8 mouse cellular contexts compared by ENCODE assay signal in genomic region chr5:92042377-92043348, GRCm38 (mm10). TPM values are rescaled to one million over a fixed set of nuclear protein-coding genes. Genes with fewer than 3 reads are reported as not detected.
DNase-seq lines count a peak whose midpoint lies in the region; ATAC-seq lines count a peak whose summit lies in the region.

No protein-coding gene starts in this region.

- H3K27me3 ChIP-seq in heart, embryonic 13.5 days (replicated peaks): peaks cover 17% of the 10 kb centered on the region
- peaks cover 32% of the 10 kb centered on the region for H3K27me3 ChIP-seq in liver, embryonic 12.5 days (replicated peaks)
- no peaks in the 10 kb centered on the region for H3K27me3 ChIP-seq in stomach, embryonic 15.5 days (replicated peaks)

- no peaks in the 10 kb centered on the region for H3K36me3 ChIP-seq in heart, embryonic 13.5 days
- H3K36me3 ChIP-seq in liver, embryonic 12.5 days: no peaks in the 10 kb centered on the region
- no peaks in the 10 kb centered on the region for H3K36me3 ChIP-seq in stomach, embryonic 15.5 days

- H3K27ac ChIP-seq in brown adipose tissue, adult 24 weeks (replicated peaks; ENCODE audit: low read depth, low read length): peak overlapping the region; percentile 51
- H3K27ac ChIP-seq in heart, embryonic 13.5 days (replicated peaks): 0 out of 2 replicates have a peak overlapping the region, but pooled peaks have one; percentile 53
- H3K27ac ChIP-seq in liver, embryonic 12.5 days: 0 out of 2 replicates have a peak overlapping the region, but pooled peaks have one; percentile 36
- peak overlapping the region; percentile 88 for H3K27ac ChIP-seq in stomach, embryonic 15.5 days

- peak; percentile 96 for DNase-seq in CD4-positive, CD25-positive, alpha-beta regulatory T cell, adult 2 months (ENCODE audit: low read depth, low spot score)
- peak; percentile 72 for DNase-seq in fat pad, adult 2 months (ENCODE audit: extremely low read depth, low read depth, low spot score)
- peak; percentile 96 for DNase-seq in kidney, postnatal 10 days
- peak; percentile 91 to 95 for DNase-seq in natural killer cell, adult 2 months (ENCODE audit: low spot score in 2 of 2)

- no peaks in the 10 kb centered on the region for H3K9me3 ChIP-seq in heart, embryonic 13.5 days
- no peaks in the 10 kb centered on the region for H3K9me3 ChIP-seq in liver, embryonic 12.5 days (replicated peaks)
- no peaks in the 10 kb centered on the region for H3K9me3 ChIP-seq in stomach, embryonic 15.5 days

- H3K4me1 ChIP-seq in brown adipose tissue, adult 24 weeks (ENCODE audit: control insufficient read depth, insufficient read depth, insufficient read length, low read length): no peaks in the 10 kb centered on the region
- H3K4me1 ChIP-seq in heart, embryonic 13.5 days: peaks cover 7% of the 10 kb centered on the region; the same call in 1 of the 2 replicates
- peaks cover 13% of the 10 kb centered on the region for H3K4me1 ChIP-seq in liver, embryonic 12.5 days
- H3K4me1 ChIP-seq in stomach, embryonic 15.5 days: 0 out of 2 replicates have a peak, but pooled peaks cover 2% of the 10 kb centered on the region

- H3K9ac ChIP-seq in heart, embryonic 13.5 days: peak overlapping the region; percentile 79
- H3K9ac ChIP-seq in liver, embryonic 12.5 days: peak overlapping the region; percentile 67
- H3K9ac ChIP-seq in stomach, embryonic 15.5 days: peak overlapping the region; percentile 47

- H3K4me3 ChIP-seq in brown adipose tissue, adult 24 weeks (ENCODE audit: insufficient read depth, low read depth, low read length): peak overlapping the region; percentile 98
- peak overlapping the region; percentile 88 for H3K4me3 ChIP-seq in heart, embryonic 13.5 days
- H3K4me3 ChIP-seq in liver, embryonic 12.5 days: peak overlapping the region; percentile 76
- H3K4me3 ChIP-seq in stomach, embryonic 15.5 days (replicated peaks): peak overlapping the region; percentile 82

- peak overlapping the region; percentile 95 for H3K4me2 ChIP-seq in heart, embryonic 13.5 days
- peak overlapping the region; percentile 93 for H3K4me2 ChIP-seq in liver, embryonic 12.5 days
- H3K4me2 ChIP-seq in stomach, embryonic 15.5 days: peak overlapping the region; percentile 89

- WGBS in heart, embryonic 13.5 days: under 1% methylated on average over 68 of the region's 68 CpGs
- under 1% methylated on average over 68 of the region's 68 CpGs for WGBS in liver, embryonic 12.5 days (ENCODE audit: insufficient replicate concordance)
- WGBS in stomach, embryonic 15.5 days: under 1% methylated on average over 68 of the region's 68 CpGs

- peak; percentile 99 for ATAC-seq in heart, embryonic 13.5 days (ENCODE audit: extremely low read depth, insufficient number of reproducible peaks, low FRiP score, low TSS enrichment)
- ATAC-seq in liver, embryonic 12.5 days: peak; percentile 100
- ATAC-seq in stomach, embryonic 15.5 days (ENCODE audit: insufficient read depth, low FRiP score, low read depth): peak; percentile 100

RNA-seq across cellular contexts. Expression of gene Cdkl2, which starts 1.0 kb away (rescaled TPM):
- 6.4 and 7.1 TPM in 2 replicates for polyA plus RNA-seq in brown adipose tissue, adult 24 weeks (2012; ENCODE audit: insufficient read depth, insufficient read length, missing spikeins)
- 0.66 and 1.1 TPM in 2 replicates for polyA plus RNA-seq in heart, embryonic 13.5 days (2015; fragmentation: Nextera tagmentation; extraction: Ambion mirVana)
- 0.25 and 0.35 TPM in 2 replicates for polyA plus RNA-seq in liver, embryonic 12.5 days (2016; fragmentation: Nextera tagmentation; extraction: Ambion mirVana)
- polyA plus RNA-seq in stomach, embryonic 15.5 days (2015; fragmentation: Nextera tagmentation; extraction: Ambion mirVana): 3.0 and 3.9 TPM in 2 replicates

RNA-seq across cellular contexts. Expression of gene G3bp2, which starts 40.9 kb away (rescaled TPM):
- polyA plus RNA-seq in brown adipose tissue, adult 24 weeks (2012; ENCODE audit: insufficient read depth, insufficient read length, missing spikeins): 59.2 and 82.6 TPM in 2 replicates
- 132 and 153 TPM in 2 replicates for polyA plus RNA-seq in heart, embryonic 13.5 days (2015; fragmentation: Nextera tagmentation; extraction: Ambion mirVana)
- polyA plus RNA-seq in liver, embryonic 12.5 days (2016; fragmentation: Nextera tagmentation; extraction: Ambion mirVana): 84.0 and 87.0 TPM in 2 replicates
- polyA plus RNA-seq in stomach, embryonic 15.5 days (2015; fragmentation: Nextera tagmentation; extraction: Ambion mirVana): 159 and 163 TPM in 2 replicates

RNA-seq across cellular contexts. Expression of gene Odaph, which starts 55.4 kb away (rescaled TPM):
- polyA plus RNA-seq in brown adipose tissue, adult 24 weeks (2012; ENCODE audit: insufficient read depth, insufficient read length, missing spikeins): not detected in 2 replicates
- not detected in 2 replicates for polyA plus RNA-seq in heart, embryonic 13.5 days (2015; fragmentation: Nextera tagmentation; extraction: Ambion mirVana)
- polyA plus RNA-seq in liver, embryonic 12.5 days (2016; fragmentation: Nextera tagmentation; extraction: Ambion mirVana): not detected in 2 replicates
- polyA plus RNA-seq in stomach, embryonic 15.5 days (2015; fragmentation: Nextera tagmentation; extraction: Ambion mirVana): 0.30 TPM in 1 of 2 replicates, not detected in the other

Comparison
In these comparisons a context has a peak if more than half of its experiments do, and no peak if none do; other contexts are left out.
1. Peak in every context shown above with its lines: DNase-seq, ATAC-seq, H3K4me3 ChIP-seq and H3K27ac ChIP-seq.
2. H3K27ac ChIP-seq: peak in every context shown above with its lines; median percentile 88 in stomach, embryonic 15.5 days; 53 in heart, embryonic 13.5 days; 51 in brown adipose tissue, adult 24 weeks; 36 in liver, embryonic 12.5 days.